8 mouse cellular contexts compared by ENCODE assay signal in the genomic region with DNA sequence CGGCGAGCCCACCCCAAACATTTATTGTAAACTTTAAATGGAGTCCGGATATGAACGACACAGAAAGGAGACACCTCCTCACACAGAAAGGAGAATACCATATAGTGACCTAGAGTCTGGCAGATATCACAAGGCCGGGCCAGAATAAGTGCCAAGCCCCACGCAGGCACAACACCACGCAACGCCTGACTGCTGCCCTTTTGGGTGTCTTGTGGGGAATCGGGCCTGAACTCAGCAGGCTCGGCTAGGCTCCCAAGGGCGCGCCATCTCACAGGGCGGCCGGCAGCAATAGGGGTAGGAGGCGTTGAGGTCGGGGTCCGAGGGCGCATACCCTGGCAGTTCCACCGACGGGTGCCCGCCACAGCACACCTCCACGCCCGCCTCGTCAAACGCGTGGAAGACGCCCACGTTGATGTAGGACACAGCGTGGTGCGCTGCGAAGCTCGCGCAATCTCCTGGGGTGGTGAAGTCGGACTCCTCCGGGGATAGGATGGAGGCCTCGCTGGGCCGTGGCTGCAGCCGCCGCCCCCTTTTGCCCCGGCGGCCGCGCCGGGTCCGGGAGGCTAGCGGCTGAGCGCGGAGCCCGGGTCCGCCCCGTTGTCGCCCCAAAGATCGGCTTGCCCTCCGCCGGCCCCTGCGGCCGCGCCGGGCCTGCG. TPM values are rescaled to one million over a fixed set of nuclear protein-coding genes. Genes with fewer than 3 reads are reported as not detected.
DNase-seq lines count a peak whose midpoint lies in the region; ATAC-seq and TF ChIP-seq lines count a peak whose summit lies in the region.

No protein-coding gene starts in this region.

- DNase-seq in cerebellum, postnatal 10 days, result peak; percentile 16 to 19
- no peak for DNase-seq in testis, postnatal 14 days (ENCODE audit: low spot score)
- peak; percentile 56 for DNase-seq in midbrain, embryonic 14.5 days
- DNase-seq in spleen, postnatal 36 days (ENCODE audit: low spot score in 2 of 2), result no peak
- no peak for DNase-seq in spleen, adult 12 weeks (ENCODE audit: low spot score)

- no peak for TF ChIP-seq CTCF in testis, adult 2 months (IDR thresholded peaks at IDR 0.05; ENCODE audit: control insufficient read depth, insufficient read depth, insufficient replicate concordance, low read depth, low read length)

- H3K9ac ChIP-seq in intestine, embryonic 15.5 days, result peak overlapping the region; percentile 36; the same call in 1 of the 2 replicates
- peak overlapping the region; percentile 68 for H3K9ac ChIP-seq in midbrain, embryonic 14.5 days (replicated peaks; ENCODE audit: low read length)

- H3K27me3 ChIP-seq in testis, adult 2 months (ENCODE audit: control insufficient read depth, insufficient read depth, low read length), result no peaks in the 10 kb centered on the region
- H3K27me3 ChIP-seq in intestine, embryonic 15.5 days (replicated peaks), result peaks cover 81% of the 10 kb centered on the region
- peaks cover 75% of the 10 kb centered on the region for H3K27me3 ChIP-seq in midbrain, embryonic 14.5 days (ENCODE audit: control insufficient read depth, insufficient read depth, low read length)

- peak overlapping the region; percentile 77 for H3K4me3 ChIP-seq in testis, adult 2 months (ENCODE audit: control insufficient read depth, low read depth, low read length)
- H3K4me3 ChIP-seq in intestine, embryonic 15.5 days (replicated peaks), result peak overlapping the region; percentile 53
- H3K4me3 ChIP-seq in midbrain, embryonic 14.5 days (replicated peaks; ENCODE audit: low read depth, low read length), result peak overlapping the region; percentile 61

- TF ChIP-seq POLR2A in testis, adult 2 months (IDR thresholded peaks at IDR 0.05; ENCODE audit: control insufficient read depth, low read depth, low read length), result no peak

- H3K9me3 ChIP-seq in intestine, embryonic 15.5 days, result no peaks in the 10 kb centered on the region
- no peaks in the 10 kb centered on the region for H3K9me3 ChIP-seq in midbrain, embryonic 14.5 days (ENCODE audit: control insufficient read depth, low read length)

- H3K27ac ChIP-seq in testis, adult 2 months (ENCODE audit: control insufficient read depth, insufficient read depth, low read depth, low read length), result no peak overlapping the region
- no peak overlapping the region for H3K27ac ChIP-seq in intestine, embryonic 15.5 days
- H3K27ac ChIP-seq in midbrain, embryonic 14.5 days (replicated peaks; ENCODE audit: low read depth, low read length), result no peak overlapping the region

- no peaks in the 10 kb centered on the region for H3K36me3 ChIP-seq in testis, adult 2 months (ENCODE audit: control insufficient read depth, insufficient read depth, low read length)
- no peaks in the 10 kb centered on the region for H3K36me3 ChIP-seq in intestine, embryonic 15.5 days
- H3K36me3 ChIP-seq in midbrain, embryonic 14.5 days (ENCODE audit: control insufficient read depth, insufficient read depth, low read length), result no peaks in the 10 kb centered on the region

- WGBS in intestine, embryonic 15.5 days, result 2% methylated on average over 60 of the region's 60 CpGs
- 3% methylated on average over 60 of the region's 60 CpGs for WGBS in midbrain, embryonic 14.5 days

- ATAC-seq in cerebellum, adult (ENCODE audit: insufficient number of reproducible peaks, low FRiP score, low TSS enrichment), result no peak
- peak; percentile 30 for ATAC-seq in intestine, embryonic 15.5 days
- no peak for ATAC-seq in midbrain, embryonic 14.5 days (ENCODE audit: low FRiP score, low TSS enrichment)

- H3K4me2 ChIP-seq in intestine, embryonic 15.5 days (replicated peaks), result peak overlapping the region; percentile 98
- H3K4me2 ChIP-seq in midbrain, embryonic 14.5 days (ENCODE audit: low read length), result peak overlapping the region; percentile 69

- H3K4me1 ChIP-seq in testis, adult 2 months (ENCODE audit: control insufficient read depth, insufficient read depth, low read length), result peaks cover 25% of the 10 kb centered on the region
- peaks cover 28% of the 10 kb centered on the region for H3K4me1 ChIP-seq in intestine, embryonic 15.5 days (replicated peaks)
- H3K4me1 ChIP-seq in midbrain, embryonic 14.5 days (ENCODE audit: control insufficient read depth, insufficient read depth, low read length), result peaks cover 19% of the 10 kb centered on the region

RNA-seq across cellular contexts. Expression of gene Gm42517, which starts 1.3 kb away (rescaled TPM):
- 0.53 and 0.78 TPM in 2 replicates for polyA plus RNA-seq in testis, adult 2 months (2012; rRNA removed)
- 0.08 TPM in 1 of 2 replicates, not detected in the other for polyA plus RNA-seq in intestine, embryonic 15.5 days (2015; fragmentation: Nextera tagmentation; extraction: Ambion mirVana)
- polyA plus RNA-seq in midbrain, embryonic 14.5 days (2014; fragmentation: Nextera tagmentation; extraction: Ambion mirVana), result 2.8 and 3.9 TPM in 2 replicates

RNA-seq across cellular contexts. Expression of gene Pde6b, which starts 21.7 kb away (rescaled TPM):
- polyA plus RNA-seq in testis, adult 2 months (2012; rRNA removed), result 0.02 TPM in 2 replicates
- 0.09 and 0.18 TPM in 2 replicates for polyA plus RNA-seq in intestine, embryonic 15.5 days (2015; fragmentation: Nextera tagmentation; extraction: Ambion mirVana)
- 0.34 TPM in 1 of 2 replicates, not detected in the other for polyA plus RNA-seq in midbrain, embryonic 14.5 days (2014; fragmentation: Nextera tagmentation; extraction: Ambion mirVana)

RNA-seq across cellular contexts. Expression of gene Pigg, which starts 54.0 kb away (rescaled TPM):
- 8.0 and 8.9 TPM in 2 replicates for polyA plus RNA-seq in testis, adult 2 months (2012; rRNA removed)
- 7.5 and 7.7 TPM in 2 replicates for polyA plus RNA-seq in intestine, embryonic 15.5 days (2015; fragmentation: Nextera tagmentation; extraction: Ambion mirVana)
- 2.9 and 3.7 TPM in 2 replicates for polyA plus RNA-seq in midbrain, embryonic 14.5 days (2014; fragmentation: Nextera tagmentation; extraction: Ambion mirVana)

Comparison
In these comparisons a context has a peak if more than half of its experiments do, and no peak if none do; other contexts are left out.
1. DNase-seq: peak in cerebellum, postnatal 10 days (2 of 2) and midbrain, embryonic 14.5 days (single experiment); none in testis, postnatal 14 days (single experiment), spleen, postnatal 36 days (0 of 2) and spleen, adult 12 weeks (single experiment).
2. Peak in every context shown above with its lines, with median percentiles within 50 percentile points of each other: H3K4me3 ChIP-seq.